Mouse (Mus musculus): ENCODE measurements around the gene Btbd11.
A peak's percentile ranks its signal among the peaks of the same experiment; 100 is the strongest.

The Btbd11 gene

GRCm38 (mm10) chr10:85522220-85522760 lies 135.7 kb downstream of the Btbd11 start:
- DNase-seq (ENCODE audit: low read depth, low spot score), result no peak

- no peak for DNase-seq (ENCODE audit: low read depth, low spot score)
Observed at GRCm38 (mm10) chr10:85525267-85526015, 138.8 kb downstream of the Btbd11 start.

- no peak for DNase-seq (ENCODE audit: low read depth, low spot score)
Observed at GRCm38 (mm10) chr10:85526657-85527056, 140.0 kb downstream of the Btbd11 start.

- no peak for DNase-seq (ENCODE audit: low read depth, low spot score)
Observed at GRCm38 (mm10) chr10:85527722-85528121, 141.1 kb downstream of the Btbd11 start.

- no peak for DNase-seq (ENCODE audit: low read depth, low spot score)
Observed at GRCm38 (mm10) chr10:85533192-85533710, 146.6 kb downstream of the Btbd11 start.

GRCm38 (mm10) chr10:85538051-85538753 lies 151.6 kb downstream of the Btbd11 start:
- DNase-seq (ENCODE audit: low read depth, low spot score), result no peak

GRCm38 (mm10) chr10:85539510-85540120 lies 153.0 kb downstream of the Btbd11 start:
- DNase-seq (ENCODE audit: low read depth, low spot score), result no peak

- DNase-seq (ENCODE audit: low read depth, low spot score), result no peak
Observed at GRCm38 (mm10) chr10:85540311-85541093, 153.9 kb downstream of the Btbd11 start.

GRCm38 (mm10) chr10:85541481-85541880 lies 154.9 kb downstream of the Btbd11 start:
- no peak for DNase-seq (ENCODE audit: low read depth, low spot score)

- no peak for DNase-seq (ENCODE audit: low read depth, low spot score)
Observed at GRCm38 (mm10) chr10:85541892-85542630, 155.4 kb downstream of the Btbd11 start.

- DNase-seq (ENCODE audit: low read depth, low spot score), result no peak
Observed at GRCm38 (mm10) chr10:85543281-85543680, 156.7 kb downstream of the Btbd11 start.

- no peak for DNase-seq (ENCODE audit: low read depth, low spot score)
Observed at GRCm38 (mm10) chr10:85544991-85545390, 158.4 kb downstream of the Btbd11 start.

GRCm38 (mm10) chr10:85555193-85555592 lies 168.6 kb downstream of the Btbd11 start:
- peak; percentile 11 for DNase-seq (ENCODE audit: low read depth, low spot score)

- DNase-seq (ENCODE audit: low read depth, low spot score), result no peak
Observed at GRCm38 (mm10) chr10:85561418-85561817, 174.8 kb downstream of the Btbd11 start.

- no peak for DNase-seq (ENCODE audit: low read depth, low spot score)
Observed at GRCm38 (mm10) chr10:85571456-85571855, 184.8 kb downstream of the Btbd11 start.

GRCm38 (mm10) chr10:85572571-85572970 lies 186.0 kb downstream of the Btbd11 start:
- no peak for DNase-seq (ENCODE audit: low read depth, low spot score)

GRCm38 (mm10) chr10:85577891-85578420 lies 191.3 kb downstream of the Btbd11 start:
- DNase-seq (ENCODE audit: low read depth, low spot score), result no peak

GRCm38 (mm10) chr10:85578571-85579465 lies 192.2 kb downstream of the Btbd11 start:
- DNase-seq (ENCODE audit: low read depth, low spot score), result no peak

- no peak for DNase-seq (ENCODE audit: low read depth, low spot score)
Observed at GRCm38 (mm10) chr10:85587758-85588157, 201.1 kb downstream of the Btbd11 start.

Data from A20 (cell line).